Mouse (Mus musculus): ENCODE results near the gene Duoxa2. TPM values are rescaled to one million over a fixed set of nuclear protein-coding genes. Genes with fewer than 3 reads are reported as not detected.

Gene Duoxa2
- total RNA-seq, 1 experiment = 0.49 TPM

- TF ChIP-seq ZC3H11A (IDR thresholded peaks at IDR 0.05; ENCODE audit: borderline replicate concordance, low read depth, low read length) (no peak), ZNF384 (IDR thresholded peaks at IDR 0.05; ENCODE audit: low read depth, low read length) (no peak), HCFC1 (IDR thresholded peaks at IDR 0.05; ENCODE audit: borderline replicate concordance, insufficient read depth, low read length) (no peak), CHD2 (IDR thresholded peaks at IDR 0.05; ENCODE audit: low read depth, low read length) (no peak), MAFK (IDR thresholded peaks at IDR 0.05; ENCODE audit: insufficient read depth, low read depth, low read length) (no peak)
- in situ Hi-C loops (cut with MboI; ENCODE audit: low sequenced_read_pairs in 2 of 2, unreplicated experiment in 2 of 2) = no loop called here
- DNase-seq (ENCODE audit: low read depth, low spot score) = no peak
- H3K27ac ChIP-seq (ENCODE audit: insufficient read depth, low read depth, low read length, poor library complexity, severe bottlenecking) = no peak overlapping the region
- H3K9ac ChIP-seq (ENCODE audit: insufficient read depth, low read depth, low read length, poor library complexity, severe bottlenecking) = no peak overlapping the region
- peaks cover 2% of the 10 kb centered on the region; the same call in 1 of the 2 replicates for H3K36me3 ChIP-seq (ENCODE audit: control insufficient read depth, insufficient read depth, low read length, poor library complexity, severe bottlenecking)
- peaks cover 0 to 25% of the 10 kb centered on the region in 2 experiments; a peak in 2 of 4 replicates for H3K4me1 ChIP-seq (ENCODE audit: control insufficient read depth in 2 of 2, insufficient read depth in 2 of 2, low read length in 2 of 2, poor library complexity in 1 of 2)
- no peaks in the 10 kb centered on the region for H3K9me3 ChIP-seq (ENCODE audit: control insufficient read depth, insufficient read depth, low read depth, low read length)
- no peak overlapping the region for H3K4me3 ChIP-seq (ENCODE audit: insufficient read depth in 1 of 2, low read depth in 1 of 2, low read length in 2 of 2, poor library complexity in 1 of 2, severe bottlenecking in 1 of 2)
Measured at GRCm38 (mm10) chr2:122347257-122347656, 48.6 kb downstream of the Duoxa2 start.

- DNase-seq (ENCODE audit: low read depth, low spot score) = peak; percentile 62
- TF ChIP-seq MAFK (IDR thresholded peaks at IDR 0.05; ENCODE audit: insufficient read depth, low read depth, low read length) = no peak
- 0 out of 2 replicates have a peak, but pooled peaks have one; percentile 59 for TF ChIP-seq HCFC1 (IDR thresholded peaks at IDR 0.05; ENCODE audit: borderline replicate concordance, insufficient read depth, low read length)
- H3K27ac ChIP-seq (ENCODE audit: insufficient read depth, low read depth, low read length, poor library complexity, severe bottlenecking) = peak overlapping the region; percentile 53; the same call in 1 of the 2 replicates
- in situ Hi-C loops (cut with MboI; ENCODE audit: low sequenced_read_pairs in 2 of 2, unreplicated experiment in 2 of 2) = no loop called here
- peaks cover 2% of the 10 kb centered on the region; the same call in 1 of the 2 replicates for H3K36me3 ChIP-seq (ENCODE audit: control insufficient read depth, insufficient read depth, low read length, poor library complexity, severe bottlenecking)
- peak overlapping the region; percentile 67 to 73 for H3K4me3 ChIP-seq (ENCODE audit: insufficient read depth in 1 of 2, low read depth in 1 of 2, low read length in 2 of 2, poor library complexity in 1 of 2, severe bottlenecking in 1 of 2)
- peak overlapping the region; percentile 77 for H3K9ac ChIP-seq (ENCODE audit: insufficient read depth, low read depth, low read length, poor library complexity, severe bottlenecking)
- no peaks in the 10 kb centered on the region for H3K9me3 ChIP-seq (ENCODE audit: control insufficient read depth, insufficient read depth, low read depth, low read length)
- peaks cover 0 to 29% of the 10 kb centered on the region in 2 experiments; a peak in 2 of 4 replicates for H3K4me1 ChIP-seq (ENCODE audit: control insufficient read depth in 2 of 2, insufficient read depth in 2 of 2, low read length in 2 of 2, poor library complexity in 1 of 2)
Measured at GRCm38 (mm10) chr2:122348531-122349131, 49.9 kb downstream of the Duoxa2 start.

- peaks cover 0 to 35% of the 10 kb centered on the region in 2 experiments; a peak in 2 of 4 replicates for H3K4me1 ChIP-seq (ENCODE audit: control insufficient read depth in 2 of 2, insufficient read depth in 2 of 2, low read length in 2 of 2, poor library complexity in 1 of 2)
- in situ Hi-C loops (cut with MboI; ENCODE audit: low sequenced_read_pairs in 2 of 2, unreplicated experiment in 2 of 2) = no loop called here
- DNase-seq (ENCODE audit: low read depth, low spot score) = no peak
- H3K27ac ChIP-seq (ENCODE audit: insufficient read depth, low read depth, low read length, poor library complexity, severe bottlenecking) = no peak overlapping the region
- peak overlapping the region; percentile 67 to 73 for H3K4me3 ChIP-seq (ENCODE audit: insufficient read depth in 1 of 2, low read depth in 1 of 2, low read length in 2 of 2, poor library complexity in 1 of 2, severe bottlenecking in 1 of 2)
- TF ChIP-seq MAFK (IDR thresholded peaks at IDR 0.05; ENCODE audit: insufficient read depth, low read depth, low read length) (no peak), HCFC1 (IDR thresholded peaks at IDR 0.05; ENCODE audit: borderline replicate concordance, insufficient read depth, low read length) (no peak), CHD2 (IDR thresholded peaks at IDR 0.05; ENCODE audit: low read depth, low read length) (no peak), ZC3H11A (IDR thresholded peaks at IDR 0.05; ENCODE audit: borderline replicate concordance, low read depth, low read length) (no peak), ZNF384 (IDR thresholded peaks at IDR 0.05; ENCODE audit: low read depth, low read length) (no peak)
- peak overlapping the region; percentile 77 for H3K9ac ChIP-seq (ENCODE audit: insufficient read depth, low read depth, low read length, poor library complexity, severe bottlenecking)
- peaks cover 2% of the 10 kb centered on the region; the same call in 1 of the 2 replicates for H3K36me3 ChIP-seq (ENCODE audit: control insufficient read depth, insufficient read depth, low read length, poor library complexity, severe bottlenecking)
- H3K9me3 ChIP-seq (ENCODE audit: control insufficient read depth, insufficient read depth, low read depth, low read length) = no peaks in the 10 kb centered on the region
Measured at GRCm38 (mm10) chr2:122349136-122349785, 50.6 kb downstream of the Duoxa2 start.

- H3K9ac ChIP-seq (ENCODE audit: insufficient read depth, low read depth, low read length, poor library complexity, severe bottlenecking) = 0 out of 2 replicates have a peak overlapping the region, but pooled peaks have one; percentile 6
- no peak for DNase-seq (ENCODE audit: low read depth, low spot score)
Measured at GRCm38 (mm10) chr2:122351156-122351930, 52.6 kb downstream of the Duoxa2 start.

More at GRCm38 (mm10) chr2:122351156-122351930, 52.6 kb downstream of the Duoxa2 start:
- TF ChIP-seq CHD2 (IDR thresholded peaks at IDR 0.05; ENCODE audit: low read depth, low read length) (no peak), MAFK (IDR thresholded peaks at IDR 0.05; ENCODE audit: insufficient read depth, low read depth, low read length) (no peak), ZC3H11A (IDR thresholded peaks at IDR 0.05; ENCODE audit: borderline replicate concordance, low read depth, low read length) (no peak)
- in situ Hi-C loops (cut with MboI; ENCODE audit: low sequenced_read_pairs in 2 of 2, unreplicated experiment in 2 of 2) = no loop called here
- Histone ChIP-seq H3K27ac (ENCODE audit: insufficient read depth, low read depth, low read length, poor library complexity, severe bottlenecking) (no peak overlapping the region), H3K9me3 (ENCODE audit: control insufficient read depth, insufficient read depth, low read depth, low read length) (no peaks in the 10 kb centered on the region), H3K4me3 (ENCODE audit: insufficient read depth in 1 of 2, low read depth in 1 of 2, low read length in 2 of 2, poor library complexity in 1 of 2, severe bottlenecking in 1 of 2) (no peak overlapping the region), H3K4me1 (ENCODE audit: control insufficient read depth in 2 of 2, insufficient read depth in 2 of 2, low read length in 2 of 2, poor library complexity in 1 of 2) (peaks cover 1 to 42% of the 10 kb centered on the region in 2 experiments; a peak in 3 of 4 replicates), H3K36me3 (ENCODE audit: control insufficient read depth, insufficient read depth, low read length, poor library complexity, severe bottlenecking) (peaks cover 2% of the 10 kb centered on the region; the same call in 1 of the 2 replicates)
